Mouse (Mus musculus) liver, embryonic 12.5 days (tissue): ENCODE data around the gene Erc2. TPM values are rescaled to one million over a fixed set of nuclear protein-coding genes. Genes with fewer than 3 reads are reported as not detected.

Source experiments
- ATAC-seq: fragments of 200-750 bp; cut with Nextera tagmentation; 2 replicates; pipeline ENCODE4 v1.8.0; 2017; ENCODE audit warnings: moderate number of reproducible peaks, mild to moderate bottlenecking, moderate library complexity
- H3K27ac ChIP-seq: fragments of 300-500 bp; sonication (generic); 2 replicates; pipeline ENCODE4 v1.5.1; 2016; ENCODE audit warnings: mild to moderate bottlenecking
- H3K27me3 ChIP-seq: fragments of 300-500 bp; sonication (generic); replicated peaks from 2 replicates; pipeline ENCODE4 v1.6.1; 2016; ENCODE audit warnings: mild to moderate bottlenecking, moderate library complexity
- H3K36me3 ChIP-seq: fragments of 300-500 bp; sonication (generic); 2 replicates; pipeline ENCODE4 v1.6.1; 2016; ENCODE audit warnings: mild to moderate bottlenecking, moderate library complexity
- H3K4me1 ChIP-seq: fragments of 300-500 bp; sonication (generic); 2 replicates; pipeline ENCODE4 v1.6.1; 2016
- H3K4me2 ChIP-seq: fragments of 300-500 bp; sonication (generic); 2 replicates; pipeline ENCODE4 v1.6.1; 2016; ENCODE audit warnings: mild to moderate bottlenecking, moderate library complexity
- H3K4me3 ChIP-seq: fragments of 300-500 bp; sonication (generic); 2 replicates; pipeline ENCODE4 v1.5.1; 2016; ENCODE audit warnings: mild to moderate bottlenecking, moderate library complexity
- H3K9ac ChIP-seq: fragments of 300-500 bp; sonication (generic); 2 replicates; pipeline ENCODE4 v1.6.1; 2016; ENCODE audit warnings: mild to moderate bottlenecking, moderate library complexity
- H3K9me3 ChIP-seq: fragments of 300-500 bp; sonication (generic); replicated peaks from 2 replicates; pipeline ENCODE4 v1.6.1; 2016; ENCODE audit warnings: mild to moderate bottlenecking, moderate library complexity
- WGBS: fragments of 180-500 bp; shearing (Covaris S2); methylation state at CpG from one replicate; pipeline ENCODE4 v1.1.7; 2016; ENCODE audit not compliant: insufficient replicate concordance; 5-methylcytosine and 5-hydroxymethylcytosine counted together
- polyA plus RNA-seq: library from polyadenylated mRNA; unstranded; fragments of >200 nt; fragmentation: Nextera tagmentation; extraction: Ambion mirVana; gene quantifications from 2 replicates; pipeline ENCODE4 v1.2.1, GENCODE M21; 2016

Gene Erc2
- polyA plus RNA-seq, 1 experiment from 2014 or later: 0.77 TPM

DNA sequence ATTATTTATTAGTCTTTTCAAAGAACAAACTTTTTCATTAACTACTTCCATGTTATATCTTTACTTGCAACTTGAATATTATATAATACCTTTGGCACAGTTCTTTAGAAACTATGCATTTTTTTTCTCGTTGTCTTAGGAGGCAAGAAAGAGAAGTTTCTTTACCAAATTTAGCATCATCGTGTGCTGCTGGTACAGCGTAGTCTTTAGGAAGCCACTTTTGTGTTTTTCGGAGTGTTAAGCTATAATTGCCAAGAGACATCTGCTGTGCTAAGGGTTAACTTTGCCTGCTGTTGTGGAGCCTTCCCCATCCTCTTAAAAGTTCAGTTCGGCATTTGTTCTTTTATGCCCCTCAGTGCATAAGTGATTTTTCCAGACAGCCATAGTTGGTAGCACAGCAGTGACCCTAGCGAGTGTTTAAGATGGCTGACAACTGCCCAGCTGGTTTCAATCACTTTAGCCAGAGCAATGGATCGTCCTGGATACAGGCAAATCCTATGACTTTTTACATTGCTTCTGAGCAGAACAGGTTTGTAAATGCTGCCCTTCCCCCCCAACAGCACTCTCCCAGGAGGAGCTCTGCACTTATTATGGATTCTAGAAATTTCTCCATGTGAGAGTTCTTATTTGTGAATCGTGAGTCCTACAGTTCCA, 570.6 kb downstream of the Erc2 start:
- 61% methylated on average over 8 of the region's 8 CpGs for WGBS
- H3K4me2 ChIP-seq: no peak overlapping the region
- ATAC-seq: no peak

GRCm38 (mm10) chr14:28203874-28204273, 581.6 kb downstream of the Erc2 start:
- no peaks in the 10 kb centered on the region for H3K36me3 ChIP-seq
- WGBS: 72% methylated on average over 4 of the region's 4 CpGs
- no peak overlapping the region for H3K4me3 ChIP-seq
- H3K4me1 ChIP-seq: no peaks in the 10 kb centered on the region
- H3K4me2 ChIP-seq: no peak overlapping the region
- H3K9me3 ChIP-seq: no peaks in the 10 kb centered on the region
- ATAC-seq: no peak
- no peaks in the 10 kb centered on the region for H3K27me3 ChIP-seq
- H3K27ac ChIP-seq: no peak overlapping the region
- H3K9ac ChIP-seq: no peak overlapping the region

More for the DNA sequence above, 570.6 kb downstream of the Erc2 start:
- Histone ChIP-seq H3K9me3 (no peaks in the 10 kb centered on the region), H3K36me3 (no peaks in the 10 kb centered on the region), H3K4me3 (no peak overlapping the region), H3K9ac (no peak overlapping the region), H3K4me1 (no peaks in the 10 kb centered on the region), H3K27ac (no peak overlapping the region), H3K27me3 (no peaks in the 10 kb centered on the region)

DNA sequence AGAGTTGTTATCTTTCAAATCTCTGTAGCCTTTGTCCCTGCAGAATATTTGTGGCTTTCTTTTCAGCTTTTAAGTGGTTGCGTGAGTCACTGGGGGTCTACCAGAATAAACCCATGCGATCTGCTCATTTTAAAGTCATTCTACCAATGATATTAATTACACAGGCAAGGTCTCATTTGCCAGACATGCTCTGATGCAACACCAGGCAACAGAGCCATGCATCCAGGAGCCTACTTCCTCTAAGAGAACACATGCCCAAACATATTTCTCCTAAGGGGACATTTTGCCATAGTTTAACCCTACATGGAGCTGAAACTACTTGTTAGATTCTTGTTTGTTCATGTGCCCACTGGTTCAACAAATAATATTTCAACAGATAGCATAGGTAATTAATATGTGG, 584.1 kb downstream of the Erc2 start:
- ATAC-seq: no peak
- no peaks in the 10 kb centered on the region for H3K27me3 ChIP-seq
- H3K9me3 ChIP-seq: no peaks in the 10 kb centered on the region
- H3K4me3 ChIP-seq: no peak overlapping the region
- no peak overlapping the region for H3K9ac ChIP-seq
- no peak overlapping the region for H3K4me2 ChIP-seq
- H3K4me1 ChIP-seq: no peaks in the 10 kb centered on the region
- 74% methylated on average over 2 of the region's 2 CpGs for WGBS
- H3K36me3 ChIP-seq: no peaks in the 10 kb centered on the region
- H3K27ac ChIP-seq: no peak overlapping the region

- H3K9me3 ChIP-seq: no peaks in the 10 kb centered on the region
- no peak overlapping the region for H3K27ac ChIP-seq
- WGBS: 74% methylated on average over 6 of the region's 6 CpGs
Observed at GRCm38 (mm10) chr14:28225550-28225949, 603.3 kb downstream of the Erc2 start.

GRCm38 (mm10) chr14:28230563-28230962, 608.3 kb downstream of the Erc2 start:
- no peaks in the 10 kb centered on the region for H3K4me1 ChIP-seq
- WGBS: 65% methylated on average over 6 of the region's 6 CpGs
- no peak for ATAC-seq
- no peak overlapping the region for H3K4me2 ChIP-seq
- H3K27ac ChIP-seq: no peak overlapping the region
- no peaks in the 10 kb centered on the region for H3K9me3 ChIP-seq
- no peak overlapping the region for H3K9ac ChIP-seq
- no peak overlapping the region for H3K4me3 ChIP-seq
- H3K36me3 ChIP-seq: no peaks in the 10 kb centered on the region
- no peaks in the 10 kb centered on the region for H3K27me3 ChIP-seq

More at GRCm38 (mm10) chr14:28225550-28225949, 603.3 kb downstream of the Erc2 start:
- no peaks in the 10 kb centered on the region for H3K27me3 ChIP-seq
- ATAC-seq: no peak
- no peaks in the 10 kb centered on the region for H3K36me3 ChIP-seq
- no peak overlapping the region for H3K4me2 ChIP-seq
- H3K4me3 ChIP-seq: no peak overlapping the region
- no peaks in the 10 kb centered on the region for H3K4me1 ChIP-seq
- H3K9ac ChIP-seq: no peak overlapping the region

DNA sequence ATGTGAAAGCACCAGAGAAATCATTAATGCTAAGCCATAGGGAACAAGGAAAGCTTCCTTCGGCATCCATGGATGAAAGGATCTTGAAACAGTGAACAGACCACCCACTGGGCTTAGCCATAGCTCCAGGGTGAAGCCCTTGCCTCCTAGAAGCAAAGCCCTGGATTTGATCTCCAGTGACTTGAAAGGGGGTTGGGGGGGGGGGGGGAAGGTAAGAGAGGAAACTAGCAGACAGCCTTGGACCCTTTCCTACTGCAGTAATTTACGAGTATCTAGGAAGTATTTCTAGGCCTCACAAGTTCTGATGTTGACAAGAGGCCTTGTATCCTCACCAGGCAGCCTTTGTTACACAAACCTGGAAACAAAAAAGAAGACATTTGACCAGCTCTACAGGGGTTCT, 609.0 kb downstream of the Erc2 start:
- Histone ChIP-seq H3K4me1 (no peaks in the 10 kb centered on the region), H3K4me2 (no peak overlapping the region), H3K4me3 (no peak overlapping the region), H3K36me3 (no peaks in the 10 kb centered on the region), H3K9ac (no peak overlapping the region), H3K27me3 (no peaks in the 10 kb centered on the region), H3K9me3 (no peaks in the 10 kb centered on the region), H3K27ac (no peak overlapping the region)
- 66% methylated on average over 2 of the region's 2 CpGs for WGBS
- no peak for ATAC-seq

- no peaks in the 10 kb centered on the region for H3K4me1 ChIP-seq
- no peaks in the 10 kb centered on the region for H3K9me3 ChIP-seq
- no peak overlapping the region for H3K27ac ChIP-seq
- no peak overlapping the region for H3K4me3 ChIP-seq
- H3K27me3 ChIP-seq: no peaks in the 10 kb centered on the region
- ATAC-seq: no peak
- 72% methylated on average over 9 of the region's 9 CpGs for WGBS
- H3K36me3 ChIP-seq: no peaks in the 10 kb centered on the region
- no peak overlapping the region for H3K9ac ChIP-seq
- H3K4me2 ChIP-seq: no peak overlapping the region
Observed at GRCm38 (mm10) chr14:28238336-28239048, 616.3 kb downstream of the Erc2 start.

DNA sequence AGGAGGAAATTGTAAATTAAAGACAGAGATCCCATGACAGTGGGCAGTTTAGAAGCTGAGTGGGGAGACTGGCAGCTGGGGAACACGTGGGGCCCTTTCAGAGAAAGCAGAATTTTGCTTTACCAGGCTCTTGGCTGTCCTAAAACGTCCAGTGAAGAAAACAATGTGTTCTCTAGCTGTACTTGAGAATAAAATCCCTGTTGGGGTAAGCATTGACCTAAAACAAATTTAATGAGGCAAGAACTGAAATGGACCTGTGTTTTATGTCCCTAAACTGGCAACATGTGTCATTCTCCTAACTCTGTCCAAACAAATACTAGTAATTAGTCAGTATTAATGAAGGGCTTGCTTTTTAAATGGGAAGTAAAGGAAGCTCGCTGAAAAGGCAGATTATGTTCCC, 617.9 kb downstream of the Erc2 start:
- H3K4me3 ChIP-seq: no peak overlapping the region
- no peaks in the 10 kb centered on the region for H3K9me3 ChIP-seq
- WGBS: 27% methylated on average over 3 of the region's 3 CpGs
- no peak overlapping the region for H3K4me2 ChIP-seq
- no peaks in the 10 kb centered on the region for H3K4me1 ChIP-seq
- no peak for ATAC-seq
- no peaks in the 10 kb centered on the region for H3K27me3 ChIP-seq
- H3K36me3 ChIP-seq: no peaks in the 10 kb centered on the region
- H3K9ac ChIP-seq: no peak overlapping the region
- no peak overlapping the region for H3K27ac ChIP-seq

GRCm38 (mm10) chr14:28242743-28243142, 620.5 kb downstream of the Erc2 start:
- no peaks in the 10 kb centered on the region for H3K4me1 ChIP-seq
- H3K9me3 ChIP-seq: no peaks in the 10 kb centered on the region
- ATAC-seq: no peak
- no peak overlapping the region for H3K4me2 ChIP-seq
- H3K36me3 ChIP-seq: no peaks in the 10 kb centered on the region
- WGBS: 35% methylated on average over 3 of the region's 3 CpGs
- H3K9ac ChIP-seq: no peak overlapping the region
- no peaks in the 10 kb centered on the region for H3K27me3 ChIP-seq
- H3K4me3 ChIP-seq: no peak overlapping the region
- H3K27ac ChIP-seq: no peak overlapping the region

GRCm38 (mm10) chr14:28243474-28243873, 621.2 kb downstream of the Erc2 start:
- Histone ChIP-seq H3K4me3 (no peak overlapping the region), H3K4me2 (no peak overlapping the region), H3K36me3 (no peaks in the 10 kb centered on the region), H3K9ac (no peak overlapping the region), H3K27ac (no peak overlapping the region), H3K4me1 (no peaks in the 10 kb centered on the region), H3K27me3 (no peaks in the 10 kb centered on the region), H3K9me3 (no peaks in the 10 kb centered on the region)
- 65% methylated on average over 4 of the region's 4 CpGs for WGBS
- no peak for ATAC-seq

- no peaks in the 10 kb centered on the region for H3K9me3 ChIP-seq
- H3K9ac ChIP-seq: no peak overlapping the region
- 41% methylated on average over 4 of the region's 4 CpGs for WGBS
- H3K36me3 ChIP-seq: no peaks in the 10 kb centered on the region
- H3K4me2 ChIP-seq: no peak overlapping the region
- H3K27me3 ChIP-seq: no peaks in the 10 kb centered on the region
- ATAC-seq: no peak
- H3K27ac ChIP-seq: no peak overlapping the region
- H3K4me3 ChIP-seq: no peak overlapping the region
- no peaks in the 10 kb centered on the region for H3K4me1 ChIP-seq
Observed at GRCm38 (mm10) chr14:28262706-28263105, 640.5 kb downstream of the Erc2 start.

GRCm38 (mm10) chr14:28267367-28267766, 645.1 kb downstream of the Erc2 start:
- Histone ChIP-seq H3K27ac (no peak overlapping the region), H3K27me3 (0 out of 2 replicates have a peak, but pooled peaks cover 3% of the 10 kb centered on the region), H3K9me3 (no peaks in the 10 kb centered on the region), H3K4me1 (no peaks in the 10 kb centered on the region), H3K4me3 (no peak overlapping the region), H3K36me3 (no peaks in the 10 kb centered on the region), H3K9ac (no peak overlapping the region), H3K4me2 (no peak overlapping the region)
- 63% methylated on average over 2 of the region's 2 CpGs for WGBS
- ATAC-seq: no peak
